Comparison of ENCODE assay signal across 22 mouse cellular contexts in the genomic region with DNA sequence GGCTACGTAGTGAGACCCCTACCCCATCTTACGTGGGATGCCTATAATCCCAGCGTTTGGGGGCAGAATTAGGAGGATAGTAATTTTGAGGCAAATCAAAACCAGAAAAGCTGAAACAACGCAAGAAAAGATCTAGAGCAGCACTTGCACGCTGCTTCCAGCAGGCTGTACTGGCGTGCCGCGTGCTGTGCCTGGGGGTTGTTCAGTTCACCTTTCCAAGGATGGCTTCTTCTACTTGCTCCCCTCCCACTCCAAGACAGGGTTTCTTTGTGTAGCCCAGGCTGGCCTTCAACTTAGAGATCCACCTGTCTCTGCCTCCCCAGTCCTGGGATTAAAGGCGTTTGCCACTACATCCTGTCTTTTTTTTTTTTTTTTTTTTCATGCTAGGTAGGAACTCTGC. TPM values are rescaled to one million over a fixed set of nuclear protein-coding genes. Genes with fewer than 3 reads are reported as not detected.
A peak's percentile ranks its signal among the peaks of the same experiment; 100 is the strongest.
DNase-seq lines count a peak whose midpoint lies in the region; ATAC-seq and TF ChIP-seq lines count a peak whose summit lies in the region.
"Had no signal": no experiment of that assay in that cellular context is flagged by ENCODE, and none has a peak within 500 bp of the region (broad histone marks: within the 10 kb centered on the region; RNA-seq: fewer than 3 reads in every experiment).

No protein-coding gene starts in this region.

- no peak for TF ChIP-seq POLR2A in ES-Bruce4 (IDR thresholded peaks at IDR 0.05; ENCODE audit: insufficient read depth, low read length)

- no peak overlapping the region for H3K27ac ChIP-seq in liver, embryonic 14.5 days
- H3K27ac ChIP-seq in liver, postnatal 0 days (ENCODE audit: low read depth) = no peak overlapping the region
- H3K27ac ChIP-seq in ES-Bruce4 (ENCODE audit: insufficient read depth, low read length) = no peak overlapping the region
- H3K27ac ChIP-seq: forebrain, embryonic 10.5 days; forebrain, embryonic 13.5 days; hindbrain, embryonic 10.5 days; hindbrain, embryonic 13.5 days; intestine, embryonic 15.5 days had no signal

- DNase-seq in liver, embryonic 14.5 days (ENCODE audit: low read depth in 3 of 3, low spot score in 3 of 3) = no peak
- DNase-seq in liver, postnatal 0 days = no peak
- DNase-seq in R1 (ENCODE audit: low read depth, low spot score) = peak; percentile 41
- DNase-seq in cerebellum, adult 8-10 months = no peak
- no peak for DNase-seq in urinary bladder, adult 18-20 months (ENCODE audit: low spot score in 2 of 2)
- DNase-seq: adrenal gland, postnatal 14 days; cerebellum, adult 11-12 months; cerebellum, adult 9-10 months; cerebellum, postnatal 14 days; gastrocnemius, postnatal 10 days; gastrocnemius, postnatal 36 days; heart, postnatal 36 days; kidney, adult 11 months had no signal

- no peak overlapping the region for H3K4me3 ChIP-seq in liver, embryonic 14.5 days (ENCODE audit: insufficient read depth in 1 of 2, low read depth in 2 of 2, low read length in 2 of 2)
- H3K4me3 ChIP-seq in liver, postnatal 0 days (ENCODE audit: low read depth, low read length) = no peak overlapping the region
- no peak overlapping the region for H3K4me3 ChIP-seq in ES-Bruce4 (ENCODE audit: low read depth, low read length)
- H3K4me3 ChIP-seq: forebrain, embryonic 10.5 days; forebrain, embryonic 13.5 days; hindbrain, embryonic 10.5 days; hindbrain, embryonic 13.5 days; intestine, embryonic 15.5 days had no signal

- ATAC-seq in liver, embryonic 14.5 days (ENCODE audit: insufficient read depth) = no peak
- ATAC-seq in liver, postnatal 0 days = no peak
- ATAC-seq: CD4-positive, CD25-positive, alpha-beta regulatory T cell, adult 4 months; forebrain, embryonic 13.5 days; hindbrain, embryonic 16.5 days; intestine, embryonic 15.5 days had no signal

- no peaks in the 10 kb centered on the region for H3K27me3 ChIP-seq in liver, embryonic 14.5 days (ENCODE audit: control insufficient read depth, insufficient read depth, low read length)
- no peaks in the 10 kb centered on the region for H3K27me3 ChIP-seq in liver, postnatal 0 days (ENCODE audit: insufficient read depth, low read length)
- no peaks in the 10 kb centered on the region for H3K27me3 ChIP-seq in ES-Bruce4 (ENCODE audit: control insufficient read depth, insufficient read depth, low read length, poor library complexity, severe bottlenecking)
- H3K27me3 ChIP-seq: forebrain, embryonic 13.5 days; hindbrain, embryonic 13.5 days; intestine, embryonic 15.5 days had no signal

- TF ChIP-seq CTCF in liver, embryonic 14.5 days (IDR thresholded peaks at IDR 0.05; ENCODE audit: low read depth) = peak; percentile 46
- TF ChIP-seq CTCF in liver, postnatal 0 days (IDR thresholded peaks at IDR 0.05; ENCODE audit: low read depth) = no peak
- peak; percentile 24 for TF ChIP-seq CTCF in ES-Bruce4 (IDR thresholded peaks at IDR 0.05; ENCODE audit: low read depth, low read length)

- H3K4me1 ChIP-seq in liver, embryonic 14.5 days (replicated peaks; ENCODE audit: control insufficient read depth in 2 of 2, insufficient read depth in 2 of 2, low read length in 1 of 2) = peaks cover 0 to 3% of the 10 kb centered on the region in 2 experiments; a peak in 1 of 4 replicates
- H3K4me1 ChIP-seq in liver, postnatal 0 days (ENCODE audit: insufficient read depth) = peaks cover 3% of the 10 kb centered on the region; the same call in 1 of the 2 replicates
- no peaks in the 10 kb centered on the region for H3K4me1 ChIP-seq in ES-Bruce4 (ENCODE audit: control insufficient read depth, insufficient read depth, low read length)

- WGBS in liver, embryonic 14.5 days (ENCODE audit: insufficient replicate concordance) = 85% methylated on average over 9 of the region's 9 CpGs
- WGBS in liver, postnatal 0 days (ENCODE audit: insufficient replicate concordance) = 92% methylated on average over 9 of the region's 9 CpGs

- H3K9me3 ChIP-seq in liver, embryonic 14.5 days (ENCODE audit: control insufficient read depth, low read length) = no peaks in the 10 kb centered on the region
- no peaks in the 10 kb centered on the region for H3K9me3 ChIP-seq in liver, postnatal 0 days (ENCODE audit: low read length)
- no peaks in the 10 kb centered on the region for H3K9me3 ChIP-seq in ES-Bruce4 (replicated peaks; ENCODE audit: control insufficient read depth, insufficient read depth, low read length, poor library complexity, severe bottlenecking)
- H3K9me3 ChIP-seq: forebrain, embryonic 10.5 days; forebrain, embryonic 13.5 days; hindbrain, embryonic 10.5 days; hindbrain, embryonic 13.5 days; intestine, embryonic 15.5 days had no signal

- no peak overlapping the region for H3K4me2 ChIP-seq in liver, embryonic 14.5 days (ENCODE audit: low read depth)
- no peak overlapping the region for H3K4me2 ChIP-seq in liver, postnatal 0 days (ENCODE audit: low read depth, low read length)
- H3K4me2 ChIP-seq: forebrain, embryonic 13.5 days; heart, embryonic 11.5 days; hindbrain, embryonic 13.5 days; intestine, embryonic 15.5 days had no signal

- no peak overlapping the region for H3K9ac ChIP-seq in liver, embryonic 14.5 days (replicated peaks)
- H3K9ac ChIP-seq in liver, postnatal 0 days (replicated peaks) = no peak overlapping the region
- H3K9ac ChIP-seq in ES-Bruce4 (ENCODE audit: low read depth, poor library complexity, severe bottlenecking) = no peak overlapping the region
- H3K9ac ChIP-seq: forebrain, embryonic 13.5 days; hindbrain, embryonic 13.5 days; intestine, embryonic 15.5 days had no signal

- TF ChIP-seq EP300 in liver, embryonic 14.5 days (IDR thresholded peaks at IDR 0.05; ENCODE audit: low read depth) = no peak
- no peak for TF ChIP-seq EP300 in liver, postnatal 0 days (IDR thresholded peaks at IDR 0.05; ENCODE audit: low read depth)
- TF ChIP-seq EP300 in ES-Bruce4 (IDR thresholded peaks at IDR 0.05; ENCODE audit: insufficient read depth, low read depth, low read length) = no peak

- no peaks in the 10 kb centered on the region for H3K36me3 ChIP-seq in liver, embryonic 14.5 days (replicated peaks; ENCODE audit: control insufficient read depth, insufficient read depth, low read depth)
- H3K36me3 ChIP-seq in liver, postnatal 0 days (replicated peaks; ENCODE audit: insufficient read depth, low read length) = 0 out of 2 replicates have a peak, but pooled peaks cover 6% of the 10 kb centered on the region
- no peaks in the 10 kb centered on the region for H3K36me3 ChIP-seq in ES-Bruce4 (ENCODE audit: control insufficient read depth, insufficient read depth, low read length, poor library complexity, severe bottlenecking)

RNA-seq across cellular contexts. Expression of gene Dtnb, which starts 17.9 kb away (rescaled TPM):
- polyA plus RNA-seq in liver, embryonic 14.5 days (2012; rRNA removed) = 13.5 and 16.4 TPM in 2 replicates
- 17.0 and 23.5 TPM in 2 replicates for polyA plus RNA-seq in liver, embryonic 14.5 days (2014; fragmentation: Nextera tagmentation; extraction: Ambion mirVana)
- polyA plus RNA-seq in liver, postnatal 0 days (2015; fragmentation: Nextera tagmentation; extraction: Ambion mirVana) = 15.7 and 16.2 TPM in 2 replicates
- polyA plus RNA-seq in ES-Bruce4 (2011; ENCODE audit: insufficient read depth, insufficient read length, low read depth, missing spikeins) = 56.0 and 62.1 TPM in 2 replicates
